Mouse (Mus musculus) CH12.LX (cell line): Measurements from ENCODE around the gene Tmem216. TPM values are rescaled to one million over a fixed set of nuclear protein-coding genes. Genes with fewer than 3 reads are reported as not detected.

Experiments
- DNase-seq: peaks from one replicate; pipeline ENCODE4 v3.0.0-alpha.2; 2013; ENCODE audit errors: extremely low read depth
- H3K27ac ChIP-seq: 2 replicates; pipeline ENCODE4 v1.5.1; 2012; ENCODE audit warnings: low read depth, mild to moderate bottlenecking, control low read depth, moderate library complexity; ENCODE audit not compliant: insufficient read depth
- H3K27me3 ChIP-seq: replicated peaks from 2 replicates; pipeline ENCODE3; 2012; ENCODE audit warnings: inconsistent platforms
- H3K36me3 ChIP-seq, 2 experiments: replicated peaks in 1 of 2; 2 replicates each; pipeline versions ENCODE3 to v1.6.1; 2012; ENCODE audit warnings: inconsistent platforms in 1 of 2, low read length in 1 of 2, mild to moderate bottlenecking in 1 of 2, mixed read lengths in 1 of 2, moderate library complexity in 1 of 2; ENCODE audit not compliant: control insufficient read depth in 1 of 2, insufficient read depth in 1 of 2
- H3K4me1 ChIP-seq, 2 experiments: 2 replicates each; pipeline ENCODE4 v1.6.1; 2012; ENCODE audit warnings: inconsistent platforms in 1 of 2, moderate library complexity in 1 of 2; ENCODE audit not compliant: insufficient read depth in 2 of 2, control insufficient read depth in 1 of 2
- H3K4me2 ChIP-seq: 2 replicates; pipeline ENCODE4 v1.6.1; 2012; ENCODE audit warnings: low read depth, mild to moderate bottlenecking, control low read depth; ENCODE audit not compliant: poor library complexity, insufficient read depth, severe bottlenecking
- H3K4me3 ChIP-seq, 3 experiments: fragments of 150-350 bp in 1 of 3; sonication (generic) in 1 of 3; replicated peaks in 1 of 3; 2 replicates each; pipeline versions ENCODE3 to v1.5.1; 2011 to 2012; ENCODE audit warnings: low read depth in 2 of 3, low read length in 2 of 3, mild to moderate bottlenecking in 2 of 3, moderate library complexity in 2 of 3, control low read depth in 1 of 3, improper control_type of control experiment in 1 of 3, inconsistent platforms in 1 of 3, mixed read lengths in 1 of 3; ENCODE audit not compliant: poor library complexity in 1 of 3
- H3K79me2 ChIP-seq: replicated peaks from 2 replicates; pipeline ENCODE4 v1.6.1; 2012; ENCODE audit warnings: mild to moderate bottlenecking, moderate library complexity; ENCODE audit not compliant: control insufficient read depth, poor library complexity, insufficient read depth, severe bottlenecking; ENCODE audit errors: extremely low read depth
- H3K9ac ChIP-seq: 2 replicates; pipeline ENCODE4 v1.6.1; 2012; ENCODE audit warnings: low read depth, mild to moderate bottlenecking, control low read depth, moderate library complexity; ENCODE audit not compliant: insufficient read depth
- H3K9me3 ChIP-seq: replicated peaks from 2 replicates; pipeline ENCODE3; 2012; ENCODE audit warnings: low read length, inconsistent platforms, mixed read lengths
- CHD1 ChIP-seq: IDR thresholded peaks from 2 replicates; pipeline ENCODE4 v1.6.1; 2012; ENCODE audit warnings: low read depth, low read length, improper control_type of control experiment, inconsistent platforms
- CHD2 ChIP-seq: IDR thresholded peaks from 2 replicates; pipeline ENCODE4 v1.6.1; 2011; ENCODE audit warnings: low read length, improper control_type of control experiment
- CTCF ChIP-seq, 2 experiments: IDR thresholded peaks in 1 of 2; conservative IDR thresholded peaks in 1 of 2; 2 replicates each; pipeline ENCODE4 v1.5.1; 2011 to 2012; ENCODE audit warnings: low read depth in 2 of 2, low read length in 2 of 2, improper control_type of control experiment in 1 of 2, inconsistent platforms in 1 of 2, mild to moderate bottlenecking in 1 of 2, moderate library complexity in 1 of 2
- E2F4 ChIP-seq: IDR thresholded peaks from 2 replicates; pipeline ENCODE4 v1.6.1; 2011; ENCODE audit warnings: low read depth, low read length, improper control_type of control experiment; ENCODE audit not compliant: insufficient replicate concordance
- EP300 ChIP-seq: IDR thresholded peaks from 2 replicates; pipeline ENCODE4 v1.6.1; 2011; ENCODE audit warnings: low read length, improper control_type of control experiment
- GABPA ChIP-seq: IDR thresholded peaks from 2 replicates; pipeline ENCODE4 v1.6.1; 2012; ENCODE audit warnings: low read depth, low read length, improper control_type of control experiment, inconsistent platforms; ENCODE audit not compliant: insufficient replicate concordance
- IRF4 ChIP-seq: IDR thresholded peaks from 2 replicates; pipeline ENCODE4 v1.6.1; 2014; ENCODE audit warnings: low read depth, mild to moderate bottlenecking, inconsistent platforms, low read length, improper control_type of control experiment
- JUN ChIP-seq: IDR thresholded peaks from 2 replicates; pipeline ENCODE4 v1.6.1; 2011; ENCODE audit warnings: low read depth, mild to moderate bottlenecking, low read length, improper control_type of control experiment, moderate library complexity; ENCODE audit not compliant: insufficient read depth
- JUND ChIP-seq: conservative IDR thresholded peaks from 2 replicates; pipeline ENCODE4 v1.6.1; 2011; ENCODE audit warnings: low read depth, low read length, improper control_type of control experiment
- MAFK ChIP-seq: IDR thresholded peaks from 2 replicates; pipeline ENCODE4 v1.6.1; 2011; ENCODE audit warnings: low read length, improper control_type of control experiment; ENCODE audit not compliant: insufficient replicate concordance
- MAX ChIP-seq: IDR thresholded peaks from 2 replicates; pipeline ENCODE4 v1.6.1; 2011; ENCODE audit warnings: low read length, improper control_type of control experiment
- MAZ ChIP-seq: IDR thresholded peaks from 2 replicates; pipeline ENCODE4 v1.6.1; 2012; ENCODE audit warnings: low read depth, mild to moderate bottlenecking, inconsistent platforms, low read length, improper control_type of control experiment, moderate library complexity
- MEF2A ChIP-seq: IDR thresholded peaks from 2 replicates; pipeline ENCODE4 v1.6.1; 2014; ENCODE audit warnings: low read depth, mild to moderate bottlenecking, inconsistent platforms, low read length, improper control_type of control experiment, borderline replicate concordance
- MXI1 ChIP-seq: IDR thresholded peaks from 2 replicates; pipeline ENCODE4 v1.6.1; 2011; ENCODE audit warnings: mild to moderate bottlenecking, low read depth, low read length, improper control_type of control experiment
- MYC ChIP-seq: IDR thresholded peaks from 2 replicates; pipeline ENCODE4 v1.6.1; 2011; ENCODE audit warnings: low read depth, mild to moderate bottlenecking, improper control_type of control experiment, low read length
- NRF1 ChIP-seq: IDR thresholded peaks from 2 replicates; pipeline ENCODE4 v1.6.1; 2014; ENCODE audit warnings: low read depth, mild to moderate bottlenecking, inconsistent platforms, low read length, improper control_type of control experiment, moderate library complexity
- POLR2A ChIP-seq: IDR thresholded peaks from 2 replicates; pipeline ENCODE4 v1.6.1; 2011; ENCODE audit warnings: low read depth, mild to moderate bottlenecking, improper control_type of control experiment, low read length
- RAD21 ChIP-seq: IDR thresholded peaks from 2 replicates; pipeline ENCODE4 v1.6.1; 2011; ENCODE audit warnings: low read depth, mild to moderate bottlenecking, low read length, improper control_type of control experiment, moderate library complexity
- SIN3A ChIP-seq: IDR thresholded peaks from 2 replicates; pipeline ENCODE4 v1.6.1; 2012; ENCODE audit warnings: low read length, improper control_type of control experiment, inconsistent platforms
- SMC3 ChIP-seq: IDR thresholded peaks from 2 replicates; pipeline ENCODE4 v1.6.1; 2011; ENCODE audit warnings: low read depth, low read length, improper control_type of control experiment
- TBP ChIP-seq: conservative IDR thresholded peaks from 2 replicates; pipeline ENCODE4 v1.6.1; 2011; ENCODE audit warnings: low read depth, low read length, improper control_type of control experiment
- USF1 ChIP-seq: IDR thresholded peaks from 2 replicates; pipeline ENCODE4 v1.6.1; 2014; ENCODE audit warnings: low read depth, mild to moderate bottlenecking, inconsistent platforms, low read length, improper control_type of control experiment
- USF2 ChIP-seq: conservative IDR thresholded peaks from 2 replicates; pipeline ENCODE4 v1.6.1; 2011; ENCODE audit warnings: low read depth, low read length, improper control_type of control experiment
- ZKSCAN1 ChIP-seq: IDR thresholded peaks from 2 replicates; pipeline ENCODE4 v1.6.1; 2012; ENCODE audit warnings: low read depth, inconsistent platforms, low read length, improper control_type of control experiment, borderline replicate concordance
- ZMIZ1 ChIP-seq: IDR thresholded peaks from 2 replicates; pipeline ENCODE4 v1.6.1; 2012; ENCODE audit warnings: low read depth, mild to moderate bottlenecking, inconsistent platforms, low read length, improper control_type of control experiment
- ZNF384 ChIP-seq: IDR thresholded peaks from 2 replicates; pipeline ENCODE4 v1.6.1; 2012; ENCODE audit warnings: low read depth, low read length, improper control_type of control experiment, inconsistent platforms
- dilution Hi-C: fragments of 300-500 bp; cut with MboI; formaldehyde crosslinking; loops from 2 replicates; pipeline ENCODE4 v1.14.3; 2020; ENCODE audit warnings: low sequenced_read_pairs; ENCODE audit not compliant: extremely low pct_unique_long_range_greater_than_20kb, extremely low pct_ligation_motif_present
- in situ Hi-C: fragments of 300-500 bp; cut with MboI; formaldehyde crosslinking; loops from 3 replicates; pipeline ENCODE4 v1.14.3; 2019; ENCODE audit warnings: low sequenced_read_pairs, low pct_ligation_motif_present, low pct_unique_long_range_greater_than_20kb, mixed read lengths
- polyA plus RNA-seq: library from polyadenylated mRNA; unstranded; fragments of >175 nt; gene quantifications from 2 replicates; pipeline ENCODE4 v1.2.1, GENCODE M21; 2012; ENCODE audit warnings: low read depth; ENCODE audit not compliant: insufficient read length
- total RNA-seq, 2 experiments: library from RNA; depleted of rRNA; stranded (reverse); fragments of 300-350 nt in 1 of 2; fragments of >200 nt in 1 of 2; gene quantifications; 2 replicates each; pipeline ENCODE4 v1.2.3; 2012 to 2014

Gene Tmem216
- total and polyA plus RNA-seq, 3 experiments: 19.9 to 25.7 (median 24.0) TPM

- no peak for TF ChIP-seq TBP
- TF ChIP-seq E2F4: no peak
- no peak for TF ChIP-seq JUN
- TF ChIP-seq CHD2: no peak
- no peak for TF ChIP-seq GABPA
- TF ChIP-seq ZNF384: no peak
- TF ChIP-seq MAX: no peak
- no peak for TF ChIP-seq NRF1
- TF ChIP-seq MAZ: no peak
- TF ChIP-seq USF1: no peak
- no peak for TF ChIP-seq CHD1
- no peak for TF ChIP-seq EP300
- no peak for TF ChIP-seq MAFK
- no peak for TF ChIP-seq SMC3
- no peak for TF ChIP-seq MEF2A
- TF ChIP-seq SIN3A: no peak
- TF ChIP-seq MXI1: no peak
- no peaks in the 10 kb centered on the region for H3K79me2 ChIP-seq
- no peak overlapping the region for H3K9ac ChIP-seq
- no peak overlapping the region for H3K27ac ChIP-seq
- DNase-seq: no peak
- no peaks in the 10 kb centered on the region for H3K4me1 ChIP-seq
- dilution Hi-C loops: no loop called here
- H3K36me3 ChIP-seq: peaks cover 36 to 63% of the 10 kb centered on the region in 2 experiments
- no peaks in the 10 kb centered on the region for H3K27me3 ChIP-seq
- in situ Hi-C loops: no loop called here
- H3K4me3 ChIP-seq: no peak overlapping the region
- no peak overlapping the region for H3K4me2 ChIP-seq
- H3K9me3 ChIP-seq: no peaks in the 10 kb centered on the region
These were observed 13.6 kb upstream of the Tmem216 start for GRCm38 (mm10) chr19:10569627-10570026.

- H3K4me2 ChIP-seq: no peak overlapping the region
- peaks cover 0 to 8% of the 10 kb centered on the region in 2 experiments; a peak in 1 of 4 replicates for H3K4me1 ChIP-seq
- DNase-seq: no peak
- H3K9me3 ChIP-seq: no peaks in the 10 kb centered on the region
- H3K4me3 ChIP-seq: no peak overlapping the region
- TF ChIP-seq RAD21 (no peak), ZNF384 (no peak), IRF4 (no peak), CTCF (conservative IDR thresholded peaks at IDR 0.05 in 1 of 2, IDR thresholded peaks at IDR 0.05 in 1 of 2; ENCODE audit: low read depth in 2 of 2, low read length in 2 of 2) (no peak), USF2 (no peak), MYC (no peak), JUND (no peak), MXI1 (no peak), ZKSCAN1 (no peak), POLR2A (no peak), ZMIZ1 (no peak)
- TF ChIP-seq, all 38 proteins: peak for 0
- Histone ChIP-seq H3K27me3 (no peaks in the 10 kb centered on the region), H3K79me2 (no peaks in the 10 kb centered on the region), H3K36me3 (peaks cover 5 to 21% of the 10 kb centered on the region in 2 experiments), H3K27ac (no peak overlapping the region), H3K9ac (no peak overlapping the region)
- dilution Hi-C loops (no loop called here), in situ Hi-C loops (no loop called here)
These were observed 9.2 kb upstream of the Tmem216 start for GRCm38 (mm10) chr19:10565217-10565616.
